Mouse (Mus musculus): ENCODE results near the gene Rps6ka2. TPM values are rescaled to one million over a fixed set of nuclear protein-coding genes. Genes with fewer than 3 reads are reported as not detected.
"Not testable (repeated sequence)": the region's sequence is repeated elsewhere in the genome, so short reads cannot be mapped to it uniquely, and the experiment has no call there.

The Rps6ka2 gene
- total RNA-seq, 2 experiments from 2014 or later, result 34.4 to 34.6 TPM

DNA sequence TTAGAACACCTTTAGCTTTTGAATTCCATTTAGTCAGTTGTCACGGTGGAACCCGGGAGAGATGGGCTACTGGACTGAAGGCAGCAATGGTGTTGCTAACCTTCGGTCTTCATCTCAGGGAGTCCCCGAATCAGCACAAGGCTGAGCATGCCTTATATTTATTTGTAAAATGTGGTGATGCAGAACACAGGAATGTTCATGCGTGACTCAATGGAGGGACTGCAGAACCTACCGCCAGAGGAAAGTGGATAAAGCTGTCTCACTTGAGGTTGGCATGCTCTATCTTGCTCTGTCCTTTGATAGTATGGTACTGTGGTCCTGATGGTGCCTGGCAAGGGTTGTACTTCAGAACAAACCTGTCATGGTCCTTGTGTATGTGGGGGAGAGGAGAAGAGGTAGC is 8.3 kb downstream of the Rps6ka2 start:
- no peak for TF ChIP-seq CTCF (conservative IDR thresholded peaks at IDR 0.05)
- Histone ChIP-seq H3K4me3 (no peak overlapping the region), H3K27ac (no peak overlapping the region)
- no peak for DNase-seq (ENCODE audit: low spot score in 2 of 2)

DNA sequence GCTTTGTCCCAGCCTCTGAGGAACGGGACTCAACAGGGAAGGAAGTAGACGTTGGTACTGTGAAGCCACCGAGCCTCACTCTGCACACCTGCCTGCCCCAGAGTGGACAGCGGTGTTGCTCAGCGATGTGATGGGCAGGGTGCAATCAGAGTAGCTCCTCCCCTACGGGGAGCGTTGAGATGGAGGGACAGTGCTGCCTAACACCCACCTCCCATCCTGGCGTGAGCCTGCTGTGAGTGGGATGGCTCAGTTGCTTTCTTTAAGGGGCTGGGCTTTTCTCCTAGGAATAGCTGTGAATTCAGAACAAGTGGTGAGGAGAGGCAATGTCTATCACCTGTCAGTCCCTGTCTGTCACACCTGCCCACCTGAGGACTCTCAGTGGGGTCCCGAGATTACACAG is 12.3 kb downstream of the Rps6ka2 start:
- TF ChIP-seq CTCF (conservative IDR thresholded peaks at IDR 0.05), result no peak
- no peak for DNase-seq (ENCODE audit: low spot score in 2 of 2)

GRCm38 (mm10) chr17:7187037-7187436 is 17.1 kb downstream of the Rps6ka2 start:
- not testable (repeated sequence) for H3K4me3 ChIP-seq; DNase-seq (ENCODE audit: low spot score in 2 of 2); H3K27ac ChIP-seq

More for the DNA sequence above, 12.3 kb downstream of the Rps6ka2 start:
- H3K27ac ChIP-seq, result no peak overlapping the region
- no peak overlapping the region for H3K4me3 ChIP-seq

DNA sequence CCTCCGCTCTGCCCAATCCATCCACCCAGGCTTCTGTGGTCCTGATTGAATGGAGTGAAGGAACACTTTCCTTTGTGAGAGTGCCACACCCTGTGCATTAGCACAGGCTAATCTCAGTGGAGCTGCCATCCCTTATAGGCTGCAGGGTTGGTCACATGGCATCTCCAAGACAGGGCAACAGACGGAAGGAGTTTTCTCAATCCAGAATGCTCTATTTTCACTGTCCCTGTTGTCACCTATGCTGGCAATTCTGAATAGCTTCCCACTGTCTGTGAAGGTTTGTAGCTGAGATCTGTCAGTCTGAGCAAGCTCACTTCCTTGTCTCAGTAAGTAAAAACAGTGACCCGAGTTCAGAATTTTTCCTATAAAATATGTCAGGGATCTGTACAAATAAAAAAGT is 19.5 kb downstream of the Rps6ka2 start:
- DNase-seq (ENCODE audit: low spot score in 2 of 2), result no peak
- TF ChIP-seq CTCF (conservative IDR thresholded peaks at IDR 0.05), result no peak
- Histone ChIP-seq H3K27ac (peak overlapping the region; percentile 80), H3K4me3 (no peak overlapping the region)

DNA sequence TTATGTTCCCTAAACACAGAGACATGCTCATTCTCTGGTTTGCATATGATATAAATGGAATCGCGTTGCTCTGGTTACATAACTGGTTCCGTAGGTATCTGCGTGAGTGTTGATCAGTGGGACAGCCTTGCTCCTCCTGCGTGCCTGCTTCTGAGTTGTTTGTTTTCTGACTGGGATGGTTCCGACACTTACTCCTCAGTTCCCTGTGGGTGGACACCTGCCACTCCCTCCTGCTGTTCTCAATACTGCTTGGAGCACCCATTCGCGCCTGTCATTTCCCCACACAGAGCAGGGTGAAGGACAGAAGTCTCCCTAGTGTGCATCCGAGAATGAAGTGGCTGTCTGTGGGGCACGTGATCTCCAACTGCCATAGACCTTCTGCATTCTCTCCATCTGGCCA is 20.1 kb downstream of the Rps6ka2 start:
- no peak for TF ChIP-seq CTCF (conservative IDR thresholded peaks at IDR 0.05)
- Histone ChIP-seq H3K27ac (peak overlapping the region; percentile 80), H3K4me3 (peak overlapping the region; percentile 30)
- DNase-seq (ENCODE audit: low spot score in 2 of 2), result peak in 1 of 2 experiments; percentile 29

- Histone ChIP-seq H3K27ac (no peak overlapping the region), H3K4me3 (no peak overlapping the region)
- no peak for DNase-seq (ENCODE audit: low spot score in 2 of 2)
- no peak for TF ChIP-seq CTCF (conservative IDR thresholded peaks at IDR 0.05)
Measured at GRCm38 (mm10) chr17:7194140-7194840, 24.4 kb downstream of the Rps6ka2 start.

DNA sequence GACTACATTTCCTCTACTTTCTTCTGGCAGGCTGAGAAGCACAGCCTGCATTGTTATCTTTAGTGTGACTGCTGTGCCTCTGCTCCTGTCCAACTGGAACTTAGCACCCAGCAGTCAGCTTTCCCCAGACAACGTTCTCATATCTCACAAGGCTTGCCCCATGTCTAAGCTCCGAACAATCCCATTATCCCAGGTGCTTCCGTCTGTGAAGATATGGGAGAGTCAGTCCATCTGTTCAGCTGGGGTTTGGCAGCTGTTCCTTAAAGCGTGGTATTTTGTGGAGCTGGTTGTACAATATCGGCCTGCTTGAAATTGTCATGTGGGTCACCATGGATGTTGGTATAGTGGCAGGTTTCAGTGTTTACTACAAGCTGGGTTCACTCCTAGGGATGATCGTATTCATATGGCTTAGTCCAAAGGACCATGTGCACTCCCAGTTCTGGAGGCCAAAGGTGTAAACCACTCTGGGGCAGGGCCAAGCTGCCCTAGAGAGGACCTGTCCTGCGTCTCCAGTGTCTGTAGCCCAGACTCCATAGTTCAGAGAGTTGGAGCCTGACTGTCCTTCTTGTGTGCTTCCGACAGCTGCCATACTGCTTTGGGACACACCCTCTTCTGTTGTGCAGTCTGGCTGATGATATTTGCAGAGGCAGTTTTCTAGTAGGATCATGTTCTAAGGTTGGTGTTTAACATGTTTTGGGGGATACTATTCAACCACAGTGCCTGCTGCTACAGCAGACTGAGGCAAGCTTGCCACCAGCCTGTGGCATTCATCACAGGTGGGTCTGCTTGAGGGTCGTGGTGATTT is 27.4 kb downstream of the Rps6ka2 start:
- no peak for TF ChIP-seq CTCF (conservative IDR thresholded peaks at IDR 0.05)
- H3K27ac ChIP-seq, result peak overlapping the region; percentile 34; the same call in 1 of the 2 replicates
- no peak overlapping the region for H3K4me3 ChIP-seq
- DNase-seq (ENCODE audit: low spot score in 2 of 2), result peak; percentile 43 to 48

DNA sequence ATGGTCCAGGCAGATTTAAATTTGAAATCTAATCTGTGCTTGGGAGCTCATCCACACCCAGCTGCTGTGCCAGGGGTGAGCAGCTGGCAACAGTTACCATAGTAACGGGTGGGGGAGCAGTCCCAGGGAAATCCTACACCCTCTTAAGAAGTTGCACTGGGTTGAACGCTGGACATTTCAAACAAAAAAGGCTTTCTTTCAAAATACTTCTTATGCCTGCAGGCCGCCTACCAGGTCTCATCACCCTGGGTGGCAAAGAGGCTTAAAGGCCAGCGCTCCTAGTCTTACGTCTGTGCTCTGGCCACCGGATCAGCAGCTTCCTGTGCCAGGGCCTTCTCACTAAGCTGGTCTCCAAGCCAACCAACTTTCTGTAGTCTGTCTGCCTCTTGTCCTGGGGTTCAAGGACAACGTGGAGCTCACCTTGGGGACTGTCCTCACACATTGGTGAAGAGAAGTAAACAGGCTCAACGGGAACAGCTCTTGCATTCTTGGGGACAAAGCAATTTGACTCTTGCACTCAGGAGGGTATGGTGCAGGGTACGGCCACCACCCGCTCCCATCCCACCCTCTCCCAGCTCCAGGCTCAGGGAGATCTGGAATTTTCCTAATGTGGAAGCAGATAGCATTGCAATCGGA is 35.0 kb downstream of the Rps6ka2 start:
- H3K27ac ChIP-seq, result no peak overlapping the region
- TF ChIP-seq CTCF (conservative IDR thresholded peaks at IDR 0.05), result no peak
- DNase-seq (ENCODE audit: low spot score in 2 of 2), result no peak

DNA sequence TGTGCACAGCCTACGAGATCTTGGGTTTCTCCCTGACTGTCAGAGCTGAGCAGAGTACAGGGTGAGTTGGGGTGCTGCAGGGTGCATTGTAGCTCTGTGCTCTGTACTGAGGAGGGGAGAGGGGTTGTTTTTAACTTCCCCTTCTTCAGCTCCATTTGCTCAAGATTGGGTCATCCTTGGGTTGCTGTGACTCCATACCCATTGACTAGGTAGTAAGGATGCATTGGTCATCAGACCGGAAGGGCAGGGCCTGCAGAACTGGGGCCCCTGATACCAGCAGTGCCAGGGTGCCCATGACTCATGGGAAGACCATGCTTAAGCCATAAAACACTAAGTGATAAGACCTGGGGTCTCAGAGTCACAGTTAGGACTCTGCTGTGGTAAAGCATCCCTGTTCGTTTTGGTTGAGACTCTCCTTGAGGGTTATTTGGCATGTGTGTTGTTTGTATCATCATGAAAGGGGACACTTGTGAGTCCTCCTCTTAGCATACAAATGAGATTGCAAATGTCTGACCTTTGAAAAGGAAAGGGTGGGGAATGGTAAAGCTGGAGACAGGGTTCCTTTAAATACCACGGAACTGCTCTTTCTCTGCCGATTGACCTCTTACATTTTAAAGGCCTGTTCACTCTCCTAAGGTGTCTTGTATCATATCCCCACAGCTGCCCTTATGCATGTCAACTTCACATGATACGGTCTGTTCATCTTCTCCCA is 36.7 kb downstream of the Rps6ka2 start:
- H3K27ac ChIP-seq, result peak overlapping the region; percentile 74
- DNase-seq (ENCODE audit: low spot score in 2 of 2), result no peak
- no peak for TF ChIP-seq CTCF (conservative IDR thresholded peaks at IDR 0.05)
- H3K4me3 ChIP-seq, result no peak overlapping the region

More for the DNA sequence above, 35.0 kb downstream of the Rps6ka2 start:
- no peak overlapping the region for H3K4me3 ChIP-seq

GRCm38 (mm10) chr17:7210648-7211047 is 40.7 kb downstream of the Rps6ka2 start:
- no peak for DNase-seq (ENCODE audit: low spot score in 2 of 2)
- no peak overlapping the region for H3K4me3 ChIP-seq
- no peak for TF ChIP-seq CTCF (conservative IDR thresholded peaks at IDR 0.05)
- no peak overlapping the region for H3K27ac ChIP-seq

- Histone ChIP-seq H3K4me3 (no peak overlapping the region), H3K27ac (no peak overlapping the region)
- no peak for DNase-seq (ENCODE audit: low spot score in 2 of 2)
- TF ChIP-seq CTCF (conservative IDR thresholded peaks at IDR 0.05), result no peak
Measured at GRCm38 (mm10) chr17:7211893-7212292, 42.0 kb downstream of the Rps6ka2 start.

DNA sequence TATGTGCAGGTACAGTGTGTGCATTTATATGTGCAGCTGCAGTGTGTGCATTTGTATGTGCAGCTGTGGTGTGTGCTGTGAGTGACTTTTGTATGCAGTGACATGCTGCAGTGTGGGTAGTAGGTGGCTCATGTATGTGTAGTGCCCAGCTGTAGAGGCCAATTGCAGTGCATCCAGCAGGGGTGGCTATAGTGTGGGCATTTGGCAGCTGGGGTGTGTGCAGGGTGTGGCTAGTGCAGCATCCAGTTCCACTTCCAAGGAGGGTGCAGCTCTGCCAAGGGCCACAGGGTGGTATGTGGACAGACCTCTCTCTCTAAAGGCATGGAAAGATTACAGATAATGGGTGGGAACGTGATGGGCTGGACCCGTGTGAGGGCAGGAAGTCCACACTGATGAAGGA is 43.3 kb downstream of the Rps6ka2 start:
- DNase-seq (ENCODE audit: low spot score in 2 of 2), result no peak
- Histone ChIP-seq H3K27ac (peak overlapping the region; percentile 51; the same call in 1 of the 2 replicates), H3K4me3 (no peak overlapping the region)
- TF ChIP-seq CTCF (conservative IDR thresholded peaks at IDR 0.05), result no peak

GRCm38 (mm10) chr17:7214061-7214460 is 44.1 kb downstream of the Rps6ka2 start:
- TF ChIP-seq CTCF (conservative IDR thresholded peaks at IDR 0.05), result no peak
- H3K4me3 ChIP-seq, result no peak overlapping the region
- DNase-seq (ENCODE audit: low spot score in 2 of 2), result peak; percentile 82 to 86
- H3K27ac ChIP-seq, result no peak overlapping the region

All from layer of hippocampus, adult 2 months (tissue).